Mouse (Mus musculus) midbrain, embryonic 13.5 days (tissue): ENCODE measurements around the gene Olfr493. TPM values are rescaled to one million over a fixed set of nuclear protein-coding genes. Genes with fewer than 3 reads are reported as not detected.

Experiments
- ATAC-seq: fragments of 200-750 bp; cut with Nextera tagmentation; 2 replicates; pipeline ENCODE4 v1.8.0; 2017; ENCODE audit warnings: mild to moderate bottlenecking, moderate TSS enrichment, moderate library complexity
- H3K27ac ChIP-seq: fragments of 300-500 bp; sonication (generic); 2 replicates; pipeline ENCODE4 v1.5.1; 2015; ENCODE audit warnings: inconsistent platforms, mild to moderate bottlenecking, moderate library complexity
- H3K27me3 ChIP-seq: fragments of 300-500 bp; sonication (generic); 2 replicates; pipeline ENCODE4 v1.6.1; 2015; ENCODE audit warnings: mild to moderate bottlenecking, inconsistent platforms
- H3K36me3 ChIP-seq: fragments of 300-500 bp; sonication (generic); 2 replicates; pipeline ENCODE4 v1.6.1; 2015; ENCODE audit warnings: mild to moderate bottlenecking, inconsistent platforms
- H3K4me1 ChIP-seq: fragments of 300-500 bp; sonication (generic); replicated peaks from 2 replicates; pipeline ENCODE4 v1.6.1; 2015; ENCODE audit warnings: inconsistent platforms
- H3K4me2 ChIP-seq: fragments of 300-500 bp; sonication (generic); replicated peaks from 2 replicates; pipeline ENCODE4 v1.6.1; 2015; ENCODE audit warnings: moderate library complexity, mild to moderate bottlenecking, inconsistent platforms
- H3K4me3 ChIP-seq: fragments of 300-500 bp; sonication (generic); replicated peaks from 2 replicates; pipeline ENCODE4 v1.5.1; 2015; ENCODE audit warnings: mild to moderate bottlenecking, inconsistent platforms
- H3K9ac ChIP-seq: fragments of 300-500 bp; sonication (generic); replicated peaks from 2 replicates; pipeline ENCODE4 v1.6.1; 2015; ENCODE audit warnings: mild to moderate bottlenecking, inconsistent platforms
- H3K9me3 ChIP-seq: fragments of 300-500 bp; sonication (generic); 2 replicates; pipeline ENCODE4 v1.6.1; 2016; ENCODE audit warnings: mild to moderate bottlenecking, inconsistent platforms
- WGBS: fragments of 180-500 bp; shearing (Covaris S2); methylation state at CpG from one replicate; pipeline ENCODE4 v1.1.7; 2015; 5-methylcytosine and 5-hydroxymethylcytosine counted together
- polyA plus RNA-seq: library from polyadenylated mRNA; unstranded; fragments of >200 nt; fragmentation: Nextera tagmentation; extraction: Ambion mirVana; gene quantifications from 2 replicates; pipeline ENCODE4 v1.2.1, GENCODE M21; 2015

Gene Olfr493
- polyA plus RNA-seq: not detected in 2 replicates

DNA sequence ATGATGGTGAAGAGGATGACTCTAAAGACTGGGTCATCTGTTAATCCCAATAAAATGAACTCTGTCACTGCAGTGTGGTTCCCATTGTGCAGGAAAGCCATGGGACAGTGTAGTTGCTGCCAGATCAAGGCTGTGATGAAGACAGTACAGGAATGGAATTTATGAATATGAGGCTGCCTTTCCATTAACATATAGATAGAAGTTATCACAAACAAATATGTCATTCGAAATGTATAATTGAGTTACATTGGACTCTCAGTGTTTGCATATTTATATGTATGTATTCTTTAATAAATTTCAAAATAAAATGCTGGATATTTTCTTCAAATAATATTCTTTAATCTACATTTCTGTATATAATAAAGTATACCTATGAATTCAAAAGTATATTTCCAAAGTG, at the start of gene Olfr493:
Gene Olfr493 (minus strand): TSS at position 101 of the 400 bp plus-strand sequence.
- Histone ChIP-seq H3K27me3 (no peaks in the 10 kb centered on the region), H3K9ac (no peak within 1 kb of the TSS), H3K4me3 (no peak within 1 kb of the TSS), H3K4me2 (no peak within 1 kb of the TSS), H3K27ac (no peak within 1 kb of the TSS), H3K4me1 (no peaks in the 10 kb centered on the region), H3K9me3 (no peaks in the 10 kb centered on the region), H3K36me3 (no peaks in the 10 kb centered on the region)
- ATAC-seq: no peak
- WGBS: 63% methylated on average over 1 of the region's 1 CpGs

DNA sequence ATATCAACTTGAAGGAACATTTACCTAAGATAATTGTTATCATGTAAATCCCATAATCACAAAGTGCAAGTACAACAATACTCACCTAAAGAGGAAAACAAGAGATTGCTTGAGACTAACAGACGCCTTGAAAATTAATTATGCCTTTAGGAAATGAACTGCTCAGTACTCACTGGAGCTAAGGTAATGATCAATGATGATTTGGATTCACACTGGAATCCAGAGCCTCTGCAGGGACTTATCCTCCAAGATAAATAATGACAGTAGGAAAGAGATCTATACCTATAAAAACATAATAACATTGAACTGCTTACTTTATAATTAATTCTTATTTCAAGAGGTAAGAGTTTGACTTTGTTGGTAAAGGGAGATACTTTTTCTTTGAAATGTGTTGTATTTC, 46.1 kb upstream of the Olfr493 start, which contains the start of gene Olfr495:
Gene Olfr495 (plus strand): TSS at position 301 of the 400 bp plus-strand sequence.
- H3K9ac ChIP-seq: no peak within 1 kb of the TSS
- H3K36me3 ChIP-seq: no peaks in the 10 kb centered on the region
- no peaks in the 10 kb centered on the region for H3K9me3 ChIP-seq
- 77% methylated on average over 1 of the region's 1 CpGs for WGBS
- H3K27ac ChIP-seq: no peak within 1 kb of the TSS
- no peak for ATAC-seq
- no peak within 1 kb of the TSS for H3K4me3 ChIP-seq
- H3K4me1 ChIP-seq: no peaks in the 10 kb centered on the region
- no peak within 1 kb of the TSS for H3K4me2 ChIP-seq
- H3K27me3 ChIP-seq: no peaks in the 10 kb centered on the region

DNA sequence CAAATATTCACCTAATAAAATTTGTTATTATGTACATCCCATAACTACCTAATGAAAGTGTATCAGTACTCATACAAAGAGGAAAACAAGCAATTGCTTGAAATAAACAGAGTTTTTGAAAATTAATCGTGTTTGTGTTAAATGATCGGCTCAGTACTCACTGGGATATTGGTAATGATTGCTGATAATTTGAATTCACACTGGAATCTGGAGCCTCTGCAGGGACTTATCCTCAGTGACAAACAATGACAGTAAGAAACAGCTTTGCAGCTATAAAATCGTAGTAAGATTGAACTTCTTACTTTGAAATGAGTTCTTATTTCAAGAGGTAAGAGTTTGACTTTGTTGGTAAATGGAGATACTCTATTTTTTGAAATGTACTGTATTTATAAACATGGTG, 18.3 kb upstream of the Olfr493 start, which contains the start of gene Olfr494:
Gene Olfr494 (plus strand): TSS at position 301 of the 400 bp plus-strand sequence.
- ATAC-seq: no peak
- H3K27me3 ChIP-seq: no peaks in the 10 kb centered on the region
- no peaks in the 10 kb centered on the region for H3K36me3 ChIP-seq
- no peak within 1 kb of the TSS for H3K4me2 ChIP-seq
- H3K9ac ChIP-seq: no peak within 1 kb of the TSS
- H3K4me3 ChIP-seq: no peak within 1 kb of the TSS
- no peaks in the 10 kb centered on the region for H3K4me1 ChIP-seq
- no peak within 1 kb of the TSS for H3K27ac ChIP-seq
- H3K9me3 ChIP-seq: no peaks in the 10 kb centered on the region
- 91% methylated on average over 3 of the region's 3 CpGs for WGBS

GRCm38 (mm10) chr7:108323574-108323973, 23.2 kb downstream of the Olfr493 start, which contains the start of gene Olfr492:
Olfr492 (minus strand) TSS chr7:108323674.
- 91% methylated on average over 2 of the region's 2 CpGs for WGBS
- H3K9me3 ChIP-seq: no peaks in the 10 kb centered on the region
- H3K4me3 ChIP-seq: no peak within 1 kb of the TSS
- no peak within 1 kb of the TSS for H3K27ac ChIP-seq
- no peak for ATAC-seq
- H3K4me2 ChIP-seq: no peak within 1 kb of the TSS
- no peaks in the 10 kb centered on the region for H3K27me3 ChIP-seq
- H3K9ac ChIP-seq: no peak within 1 kb of the TSS
- no peaks in the 10 kb centered on the region for H3K4me1 ChIP-seq
- H3K36me3 ChIP-seq: no peaks in the 10 kb centered on the region

DNA sequence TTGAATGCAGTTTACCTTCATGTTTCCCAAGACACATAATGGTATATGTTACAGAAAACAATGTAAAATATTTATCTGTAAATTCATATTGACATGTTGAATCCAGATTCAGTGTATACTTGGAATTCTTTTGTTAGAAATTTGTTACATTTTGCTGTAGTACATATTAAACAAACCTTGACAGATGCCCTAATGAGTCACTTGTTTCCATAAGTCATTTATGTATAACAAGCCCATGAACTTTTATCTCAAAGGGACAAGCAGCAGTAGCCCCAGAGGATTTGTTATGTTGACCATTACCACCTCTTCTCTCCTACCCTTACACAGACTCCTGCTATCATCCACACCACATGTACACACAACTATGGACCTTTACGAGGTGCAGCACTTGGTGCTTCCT, 33.6 kb downstream of the Olfr493 start, which contains the start of gene Olfr491:
Gene Olfr491 (plus strand): TSS at position 301 of the 400 bp plus-strand sequence.
- no peak for ATAC-seq
- no peak within 1 kb of the TSS for H3K4me3 ChIP-seq
- H3K9me3 ChIP-seq: no peaks in the 10 kb centered on the region
- no peaks in the 10 kb centered on the region for H3K36me3 ChIP-seq
- H3K27ac ChIP-seq: no peak within 1 kb of the TSS
- no peaks in the 10 kb centered on the region for H3K4me1 ChIP-seq
- no peaks in the 10 kb centered on the region for H3K27me3 ChIP-seq
- no peak within 1 kb of the TSS for H3K4me2 ChIP-seq
- WGBS: 57% methylated on average over 1 of the region's 1 CpGs
- no peak within 1 kb of the TSS for H3K9ac ChIP-seq

Other genes starting within 250 kb of the Olfr493 start
- 0.08 TPM in 1 of 2 replicates, not detected in the other for gene Olfr482, start 249.4 kb downstream of the Olfr493 start, polyA plus RNA-seq
- gene Olfr483, start 246.1 kb downstream of the Olfr493 start, polyA plus RNA-seq: not detected in 2 replicates
- not detected in 2 replicates for gene Olfr484, start 219.5 kb downstream of the Olfr493 start, polyA plus RNA-seq
- gene Olfr485, start 187.1 kb downstream of the Olfr493 start, polyA plus RNA-seq: not detected in 2 replicates
- not detected in 2 replicates for gene Olfr486, start 174.2 kb downstream of the Olfr493 start, polyA plus RNA-seq
- gene Olfr487, start 132.3 kb downstream of the Olfr493 start, polyA plus RNA-seq: not detected in 2 replicates
- not detected in 2 replicates for gene Olfr488, start 88.6 kb downstream of the Olfr493 start, polyA plus RNA-seq
- gene Olfr490, start 58.0 kb downstream of the Olfr493 start, polyA plus RNA-seq: not detected in 2 replicates
- gene Olfr491, start 33.5 kb downstream of the Olfr493 start, polyA plus RNA-seq: not detected in 2 replicates
- not detected in 2 replicates for gene Olfr492, start 23.3 kb downstream of the Olfr493 start, polyA plus RNA-seq
- not detected in 2 replicates for gene Olfr494, start 18.4 kb upstream of the Olfr493 start, polyA plus RNA-seq
- not detected in 2 replicates for gene Olfr495, start 46.2 kb upstream of the Olfr493 start, polyA plus RNA-seq
- not detected in 2 replicates for gene Olfr497, start 73.4 kb upstream of the Olfr493 start, polyA plus RNA-seq
- gene Olfr498, start 118.3 kb upstream of the Olfr493 start, polyA plus RNA-seq: not detected in 2 replicates
- gene Olfr502, start 178.1 kb upstream of the Olfr493 start, polyA plus RNA-seq: not detected in 2 replicates
- gene Olfr503, start 197.5 kb upstream of the Olfr493 start, polyA plus RNA-seq: not detected in 2 replicates
- not detected in 2 replicates for gene Olfr504, start 218.8 kb upstream of the Olfr493 start, polyA plus RNA-seq